Mouse (Mus musculus) intestine, embryonic 15.5 days (tissue): ENCODE data around the gene Btbd35f4. TPM values are rescaled to one million over a fixed set of nuclear protein-coding genes. Genes with fewer than 3 reads are reported as not detected.
"Not testable (repeated sequence)": the region's sequence is repeated elsewhere in the genome, so short reads cannot be mapped to it uniquely, and the experiment has no call there.

Experiments used
- ATAC-seq: fragments of 200-750 bp; cut with Nextera tagmentation; 2 replicates; pipeline ENCODE4 v1.8.0; 2017; ENCODE audit warnings: moderate TSS enrichment, moderate library complexity
- H3K27ac ChIP-seq: fragments of 300-500 bp; sonication (generic); 2 replicates; pipeline ENCODE4 v1.5.1; 2015; ENCODE audit warnings: mild to moderate bottlenecking, inconsistent platforms
- H3K27me3 ChIP-seq: fragments of 300-500 bp; sonication (generic); replicated peaks from 2 replicates; pipeline ENCODE4 v1.6.1; 2015; ENCODE audit warnings: inconsistent platforms
- H3K36me3 ChIP-seq: fragments of 300-500 bp; sonication (generic); 2 replicates; pipeline ENCODE4 v1.6.1; 2015; ENCODE audit warnings: inconsistent platforms
- H3K4me1 ChIP-seq: fragments of 300-500 bp; sonication (generic); replicated peaks from 2 replicates; pipeline ENCODE4 v1.6.1; 2015; ENCODE audit warnings: inconsistent platforms
- H3K4me2 ChIP-seq: fragments of 300-500 bp; sonication (generic); replicated peaks from 2 replicates; pipeline ENCODE4 v1.6.1; 2015; ENCODE audit warnings: mild to moderate bottlenecking, inconsistent platforms
- H3K4me3 ChIP-seq: fragments of 300-500 bp; sonication (generic); replicated peaks from 2 replicates; pipeline ENCODE4 v1.5.1; 2015; ENCODE audit warnings: inconsistent platforms
- H3K9ac ChIP-seq: fragments of 300-500 bp; sonication (generic); 2 replicates; pipeline ENCODE4 v1.6.1; 2015; ENCODE audit warnings: inconsistent platforms
- H3K9me3 ChIP-seq: fragments of 300-500 bp; sonication (generic); 2 replicates; pipeline ENCODE4 v1.6.1; 2016; ENCODE audit warnings: inconsistent platforms
- WGBS: fragments of 180-500 bp; shearing (Covaris S2); methylation state at CpG from one replicate; pipeline ENCODE4 v1.1.7; 2015; 5-methylcytosine and 5-hydroxymethylcytosine counted together
- polyA plus RNA-seq: library from polyadenylated mRNA; unstranded; fragments of >200 nt; fragmentation: Nextera tagmentation; extraction: Ambion mirVana; gene quantifications from 2 replicates; pipeline ENCODE4 v1.2.1, GENCODE M21; 2015

The Btbd35f4 gene
- not detected in 2 replicates for polyA plus RNA-seq

GRCm38 (mm10) chrX:4800196-4800595 is at the start of gene Btbd35f4:
TSS of gene Btbd35f4 (plus strand) at chrX:4800496.
- H3K27ac ChIP-seq, H3K4me1 ChIP-seq, H3K9me3 ChIP-seq, H3K4me2 ChIP-seq, ATAC-seq, H3K36me3 ChIP-seq, H3K27me3 ChIP-seq, H3K9ac ChIP-seq, H3K4me3 ChIP-seq: not testable (repeated sequence)
- WGBS, result no CpG with 5 or more reads among the region's 4 CpGs

GRCm38 (mm10) chrX:4840016-4840415 is 39.7 kb downstream of the Btbd35f4 start:
- not testable (repeated sequence) for H3K36me3 ChIP-seq, H3K9ac ChIP-seq, H3K9me3 ChIP-seq, H3K4me3 ChIP-seq, H3K27ac ChIP-seq, H3K4me1 ChIP-seq, H3K4me2 ChIP-seq, ATAC-seq, H3K27me3 ChIP-seq
- no CpG with 5 or more reads among the region's 1 CpGs for WGBS

Other genes starting within 250 kb of the Btbd35f4 start
- not detected in 2 replicates for gene Btbd35f27, start 151.6 kb downstream of the Btbd35f4 start, polyA plus RNA-seq